Mouse (Mus musculus) embryo, embryonic 9.5 days (tissue): Measurements from ENCODE around the gene Traf7.

Source experiments
- DNase-seq: peaks from one replicate; pipeline ENCODE4 v3.0.0-alpha.2; 2017; ENCODE audit errors: extremely low spot score

The Traf7 gene

GRCm38 (mm10) chr17:24506332-24507070, 21.2 kb downstream of the Traf7 start:
- DNase-seq: peak; percentile 18

- DNase-seq: no peak
These were observed 22.3 kb downstream of the Traf7 start for GRCm38 (mm10) chr17:24505286-24505955.

- DNase-seq: no peak
These were observed 23.7 kb downstream of the Traf7 start for GRCm38 (mm10) chr17:24504085-24504484.

GRCm38 (mm10) chr17:24502208-24502607, 25.5 kb downstream of the Traf7 start:
- DNase-seq: no peak

DNA sequence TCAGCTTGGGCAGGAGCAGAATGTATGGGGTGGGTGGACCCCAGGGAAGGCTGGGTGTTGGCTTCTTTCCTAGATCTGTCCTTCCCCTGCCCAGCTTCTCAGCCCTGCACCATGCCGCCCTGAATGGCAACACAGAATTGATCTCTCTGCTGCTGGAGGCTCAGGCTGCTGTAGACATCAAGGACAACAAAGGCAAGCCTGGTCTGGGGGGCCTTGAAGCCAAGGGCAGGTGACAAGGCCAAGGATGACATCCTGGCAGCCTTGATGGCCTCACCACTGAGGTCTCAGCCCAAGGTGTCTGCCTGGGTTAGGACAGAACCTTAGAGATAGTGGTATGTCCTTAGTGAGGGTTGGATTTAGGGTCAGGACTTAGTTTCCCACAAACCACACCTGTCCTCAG, 31.7 kb downstream of the Traf7 start:
- DNase-seq: no peak

GRCm38 (mm10) chr17:24495443-24495842, 32.3 kb downstream of the Traf7 start:
- no peak for DNase-seq

DNA sequence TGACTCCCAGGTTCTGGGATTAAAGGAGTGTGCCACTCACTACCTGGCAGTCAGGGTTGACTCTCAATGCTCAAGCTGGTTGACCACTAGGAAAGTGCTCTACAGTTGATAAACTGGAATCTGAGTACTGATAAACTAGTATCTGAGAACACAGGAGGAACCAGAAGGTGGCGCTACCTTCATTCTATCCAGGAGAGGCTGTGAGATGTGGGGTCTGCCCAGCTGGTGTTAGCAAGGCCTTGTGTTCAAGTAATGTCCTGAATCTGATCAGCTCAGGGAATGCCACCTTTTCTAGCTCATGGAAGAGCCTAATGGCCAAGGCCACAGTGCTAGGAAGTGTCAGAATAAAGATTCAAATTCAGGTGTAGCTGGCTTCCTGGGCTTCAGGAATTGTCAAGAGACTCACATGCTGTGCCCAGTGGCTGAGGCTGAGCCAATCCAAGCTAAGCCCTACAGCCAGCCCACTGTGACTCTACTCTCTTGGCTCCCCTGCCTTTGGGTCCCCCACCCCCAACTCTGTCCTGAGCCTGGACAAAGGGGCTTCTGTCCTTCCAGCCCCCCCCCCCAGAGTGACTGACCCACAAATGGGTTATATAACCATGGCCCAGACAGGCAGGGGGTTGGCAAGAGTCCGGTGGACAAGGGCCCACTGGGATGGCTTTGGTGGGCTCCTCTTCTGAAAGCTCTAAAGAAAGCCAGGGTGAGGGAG, 33.0 kb downstream of the Traf7 start:
- DNase-seq: peak; percentile 47

GRCm38 (mm10) chr17:24490399-24490798, 37.3 kb downstream of the Traf7 start:
- no peak for DNase-seq

DNA sequence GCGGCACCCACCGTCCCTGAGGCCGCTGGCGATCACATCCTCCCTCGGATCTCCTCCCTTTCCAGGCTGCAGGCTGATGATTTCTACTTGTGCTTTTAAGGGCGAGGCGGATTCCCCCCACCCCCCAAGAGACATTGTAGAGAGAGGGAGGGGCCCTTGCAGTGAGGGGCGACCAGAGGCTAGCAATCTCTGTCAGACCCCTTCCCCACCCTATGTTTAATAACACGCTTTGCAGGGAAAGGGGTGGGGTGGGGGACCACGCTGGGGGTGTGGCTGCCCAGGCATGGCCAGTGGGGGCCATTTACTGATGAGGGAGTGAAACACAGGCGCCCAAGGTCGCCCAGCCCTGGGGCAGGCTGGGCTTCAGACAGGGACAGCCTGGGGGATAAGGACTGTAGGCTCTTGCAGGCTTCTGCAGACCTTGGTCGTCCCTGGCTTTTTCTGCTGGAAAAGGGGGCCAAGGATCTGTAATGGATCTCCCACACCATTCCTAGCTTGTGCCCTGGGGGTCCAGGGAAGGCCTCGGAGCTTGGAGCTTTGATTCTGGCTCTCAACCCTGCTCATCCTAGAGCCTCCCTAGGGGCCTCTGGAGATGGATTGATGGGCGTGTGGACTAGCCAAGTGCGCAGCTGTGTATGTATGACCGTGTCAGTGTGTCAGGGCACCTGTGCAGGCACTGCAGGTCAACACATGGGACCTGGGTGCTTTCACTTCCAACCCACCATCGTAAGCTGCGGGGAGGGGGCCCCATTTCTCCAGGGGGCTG, 38.3 kb downstream of the Traf7 start:
- no peak for DNase-seq

- peak; percentile 60 for DNase-seq
These were observed 39.0 kb downstream of the Traf7 start for GRCm38 (mm10) chr17:24488662-24489264.

- DNase-seq: no peak
These were observed 39.5 kb downstream of the Traf7 start, which contains the start of gene Caskin1 for GRCm38 (mm10) chr17:24488186-24488661. Gene Caskin1 (plus strand): TSS chr17:24488601.

GRCm38 (mm10) chr17:24485090-24485860, 42.5 kb downstream of the Traf7 start:
- no peak for DNase-seq

DNA sequence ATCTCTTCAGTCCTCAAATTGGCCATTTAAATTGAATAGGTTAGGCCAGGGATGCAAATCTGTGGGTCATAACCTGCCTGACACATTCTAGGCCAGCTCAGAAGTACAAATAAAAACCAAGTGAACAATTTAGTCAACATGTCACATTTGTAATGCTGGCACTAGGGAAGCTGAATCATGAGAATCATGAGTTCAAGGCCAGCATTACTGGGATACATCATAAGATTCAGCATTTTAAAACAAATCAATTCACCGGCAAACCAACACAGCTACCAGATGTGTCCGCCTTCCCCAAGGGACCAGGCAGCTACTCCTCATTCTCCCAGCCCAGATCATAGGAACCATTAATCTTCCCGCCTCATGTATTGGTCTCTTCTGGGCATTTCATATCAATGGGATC, 44.2 kb downstream of the Traf7 start:
- DNase-seq: no peak

DNA sequence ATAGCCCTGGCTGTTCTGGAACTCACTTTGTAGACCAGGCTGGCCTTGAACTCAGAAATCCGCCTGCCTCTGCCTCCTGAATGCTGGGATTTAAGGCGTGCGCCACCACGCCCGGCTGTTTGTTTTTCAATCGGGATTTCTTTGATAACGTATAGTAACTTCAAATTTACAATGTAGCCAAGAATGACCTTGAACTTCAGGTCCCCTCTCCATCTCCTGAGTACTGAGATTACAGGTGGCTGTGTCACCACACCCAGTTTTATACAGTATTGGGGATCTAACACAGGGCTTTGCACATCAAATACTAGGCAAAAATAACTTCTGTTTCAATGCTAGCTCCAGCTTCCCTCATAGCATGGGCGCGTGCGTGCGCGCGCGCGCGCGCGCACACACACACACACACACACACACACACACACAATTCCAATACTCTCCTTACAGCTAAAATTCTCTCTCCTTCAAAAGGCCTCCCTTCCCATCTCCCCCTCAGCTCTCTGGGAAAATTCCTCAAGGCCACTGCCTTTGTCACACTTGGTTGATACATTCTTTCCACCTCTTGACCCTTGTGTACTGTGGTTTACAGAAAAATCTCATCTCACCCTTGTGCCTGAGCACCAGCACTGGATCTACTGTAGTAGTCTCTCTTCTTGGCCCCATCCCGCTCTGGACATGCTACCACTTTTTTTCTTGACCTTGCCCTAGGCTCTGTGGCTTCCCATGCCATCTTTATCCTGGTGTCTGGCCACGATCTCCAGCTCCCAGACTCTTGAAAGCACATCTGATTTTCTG, 46.5 kb downstream of the Traf7 start:
- DNase-seq: no peak

DNA sequence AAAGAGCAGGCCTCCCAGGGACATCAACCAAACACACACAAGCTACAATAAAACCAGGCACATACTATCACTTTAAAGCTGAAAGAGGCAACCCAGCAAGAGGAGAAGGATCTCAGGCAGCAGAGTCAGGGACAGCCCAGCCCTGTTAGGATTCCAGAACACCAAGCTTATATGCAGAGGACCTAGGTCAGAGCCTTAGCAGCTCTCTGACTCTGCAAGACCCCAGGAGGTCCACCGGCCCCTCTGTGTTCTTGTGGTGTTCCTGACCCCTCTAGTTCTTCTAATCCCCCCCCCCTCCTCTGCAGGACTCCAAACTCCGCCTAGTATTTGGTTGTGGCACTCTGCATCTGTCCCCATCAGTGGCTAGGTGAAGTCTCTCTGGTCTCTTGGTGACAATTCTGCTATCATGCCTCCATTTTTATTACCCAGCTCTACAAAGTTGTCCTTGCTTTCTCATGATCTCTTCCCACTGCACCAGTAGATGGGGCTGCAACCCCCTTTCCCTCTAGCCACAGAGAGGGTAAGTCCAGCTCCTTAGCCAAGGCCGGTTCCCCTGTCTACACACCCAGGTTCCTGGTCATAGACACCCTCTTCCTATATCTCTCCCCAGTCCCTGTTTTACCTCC, 47.4 kb downstream of the Traf7 start:
- DNase-seq: no peak

DNA sequence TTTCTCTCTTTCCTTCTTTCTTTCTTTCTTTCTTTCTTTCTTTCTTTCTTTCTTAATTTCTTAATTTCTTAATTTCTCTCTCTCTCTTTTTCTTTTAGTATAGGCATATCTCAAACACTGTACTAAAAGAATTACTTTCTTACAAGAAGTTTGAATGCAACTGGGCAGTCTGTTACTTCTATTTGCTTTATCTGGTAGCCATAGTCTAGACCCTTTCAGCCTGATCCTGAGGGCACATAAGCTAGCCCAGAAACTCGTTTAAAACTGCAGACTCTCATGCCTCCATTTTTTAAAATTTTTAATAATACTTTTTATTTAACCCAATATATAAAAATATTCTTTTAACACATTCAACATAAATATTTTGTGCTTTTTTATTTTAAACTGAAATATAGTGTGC, 48.3 kb downstream of the Traf7 start:
- no peak for DNase-seq

DNA sequence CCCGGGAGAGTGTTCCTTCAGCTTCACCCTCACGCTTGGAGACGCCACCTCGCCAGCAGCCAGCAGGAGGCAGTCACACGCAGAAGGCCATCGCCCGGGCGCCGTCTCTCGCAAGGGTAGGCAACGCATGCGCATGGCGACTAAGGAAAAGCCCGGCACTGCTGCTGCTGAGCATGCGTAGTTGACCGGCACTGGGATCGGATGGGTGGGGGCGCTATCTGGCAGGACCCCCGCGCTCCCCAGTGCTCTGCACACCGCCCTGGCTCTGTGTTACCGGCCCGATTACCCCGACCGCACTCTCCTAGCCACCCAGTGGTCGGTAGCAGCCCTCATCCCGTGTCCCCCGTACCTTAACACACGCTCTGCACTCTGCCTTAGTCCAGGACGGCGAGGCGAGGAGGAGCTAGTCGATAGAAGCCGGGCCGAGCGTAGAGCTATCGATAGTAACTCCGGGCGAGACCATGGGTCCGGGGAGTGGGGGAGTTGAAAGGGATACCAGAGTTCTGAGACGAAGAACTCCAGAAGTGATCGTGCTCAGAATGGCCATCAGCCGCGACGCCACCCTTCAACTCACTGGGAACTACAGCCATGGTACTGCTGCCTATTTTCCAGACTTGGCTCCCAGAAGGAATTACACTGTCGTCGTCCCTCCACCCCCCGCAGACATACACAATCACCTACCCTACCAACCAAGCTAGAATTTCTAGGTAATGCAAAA, 48.9 kb downstream of the Traf7 start, which contains the start of gene Mlst8:
TSS of gene Mlst8 (minus strand) at position 416 of the 718 bp plus-strand sequence.
- peak; percentile 98 for DNase-seq

- no peak for DNase-seq
These were observed 49.6 kb downstream of the Traf7 start for GRCm38 (mm10) chr17:24477985-24478600.
